Mouse (Mus musculus): ENCODE measurements around the gene Cog7.

The Cog7 gene

DNA sequence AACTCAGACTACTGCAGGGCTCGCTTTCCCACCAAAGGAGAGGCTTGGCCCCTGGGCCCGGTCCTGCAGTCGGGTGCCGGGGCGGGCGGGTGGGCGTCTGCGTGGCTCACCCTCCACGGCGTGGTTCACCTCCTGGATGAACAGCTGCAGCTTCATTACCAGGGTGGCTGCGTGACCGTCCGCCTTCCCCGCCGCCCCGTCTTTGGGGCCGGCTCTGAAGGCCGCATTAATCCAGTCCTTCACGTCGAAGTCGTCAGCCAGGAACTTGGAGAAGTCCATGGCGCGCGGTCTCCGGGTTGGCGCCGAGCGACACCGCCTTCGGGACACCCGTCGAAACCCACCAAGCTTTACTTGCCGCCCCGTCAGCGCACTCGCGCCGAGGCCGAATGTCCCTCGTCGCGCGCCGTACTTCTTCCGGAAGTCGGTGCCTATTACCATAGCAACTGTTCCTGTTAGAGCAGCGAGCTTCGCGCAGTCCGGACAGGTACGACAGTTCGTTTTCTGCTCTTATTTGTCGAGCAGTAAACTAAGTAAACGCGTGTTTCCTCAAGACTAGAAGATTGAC, at the start of gene Cog7:
Cog7 (minus strand) TSS at position 405 of the 565 bp plus-strand sequence.
- DNase-seq = peak; percentile 97

DNA sequence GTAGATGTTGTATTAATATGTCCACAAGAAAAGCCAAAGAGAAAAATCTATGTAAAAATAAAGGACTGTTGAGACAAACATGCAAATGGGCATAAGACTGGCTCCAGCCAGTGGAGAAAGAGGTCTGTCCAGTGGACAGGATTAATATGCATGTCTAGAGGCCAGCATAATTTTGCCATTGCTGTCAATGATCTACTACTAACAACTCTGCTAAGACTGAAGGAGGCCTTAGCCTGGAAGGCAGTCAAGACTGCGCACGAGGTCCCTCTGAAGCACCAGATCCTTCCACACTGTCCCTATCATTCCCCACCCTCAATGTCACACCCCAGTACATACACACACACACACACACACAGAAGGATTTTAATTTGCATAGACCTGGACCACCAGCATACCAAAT, 40.6 kb upstream of the Cog7 start:
- DNase-seq = no peak

DNA sequence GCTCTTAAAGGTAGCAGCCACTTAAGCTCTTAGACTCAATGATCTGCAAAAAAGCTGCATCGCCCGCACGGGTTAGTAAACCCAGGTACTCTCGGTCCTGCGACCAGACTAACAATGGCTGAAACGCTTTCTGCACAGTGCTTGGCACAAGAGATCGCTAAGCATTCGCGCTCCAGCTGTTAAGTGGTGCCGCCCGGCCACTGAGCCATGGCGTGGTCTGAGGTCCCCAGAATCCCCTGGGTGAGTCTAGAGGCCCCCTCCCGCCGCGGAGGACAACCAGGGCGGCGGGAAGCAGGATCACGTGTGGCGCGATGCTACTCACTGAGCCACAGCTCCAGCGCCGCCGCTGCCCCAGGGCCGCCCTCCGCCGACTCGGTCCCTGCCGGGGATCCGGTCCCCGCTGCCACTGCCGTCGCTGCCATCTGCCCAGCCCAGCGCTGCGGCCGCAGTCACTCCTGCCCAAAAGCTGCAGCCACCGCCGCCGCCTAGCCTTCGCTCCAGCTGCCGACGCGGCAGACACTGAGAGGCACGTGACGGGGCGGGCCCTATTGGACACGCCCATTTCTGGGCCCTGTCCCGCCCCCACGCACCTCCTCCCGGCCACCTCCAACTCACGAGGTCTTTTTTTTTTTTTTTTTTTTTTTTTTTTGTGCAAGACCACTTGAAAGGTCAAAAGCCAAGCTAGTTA, 39.3 kb upstream of the Cog7 start, which contains the start of gene Gga2:
Gga2 (minus strand) TSS at position 556 of the 688 bp plus-strand sequence.
- peak; percentile 86 for DNase-seq

- no peak for DNase-seq
These were observed 38.8 kb upstream of the Cog7 start for GRCm38 (mm10) chr7:122020273-122020666.

DNA sequence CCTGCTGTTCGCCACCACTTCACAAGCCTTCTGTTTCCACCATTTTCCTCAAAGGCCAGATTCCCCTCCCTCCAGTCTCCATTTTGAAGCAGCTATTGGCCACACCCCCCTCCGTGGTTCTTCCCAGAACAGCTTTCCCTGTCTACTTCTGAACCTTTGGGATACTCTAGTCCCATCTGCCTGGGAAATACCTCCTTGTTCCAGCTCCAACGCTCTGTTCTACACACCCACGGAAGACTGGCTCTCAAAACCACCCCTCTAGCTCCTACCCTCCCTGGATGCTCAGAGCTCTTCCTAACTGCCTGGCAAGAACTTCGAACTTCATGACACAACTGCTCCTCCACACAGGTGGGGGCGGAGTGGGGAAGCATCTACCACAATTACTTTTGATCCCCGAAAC, 37.5 kb upstream of the Cog7 start:
- peak; percentile 33 for DNase-seq

DNA sequence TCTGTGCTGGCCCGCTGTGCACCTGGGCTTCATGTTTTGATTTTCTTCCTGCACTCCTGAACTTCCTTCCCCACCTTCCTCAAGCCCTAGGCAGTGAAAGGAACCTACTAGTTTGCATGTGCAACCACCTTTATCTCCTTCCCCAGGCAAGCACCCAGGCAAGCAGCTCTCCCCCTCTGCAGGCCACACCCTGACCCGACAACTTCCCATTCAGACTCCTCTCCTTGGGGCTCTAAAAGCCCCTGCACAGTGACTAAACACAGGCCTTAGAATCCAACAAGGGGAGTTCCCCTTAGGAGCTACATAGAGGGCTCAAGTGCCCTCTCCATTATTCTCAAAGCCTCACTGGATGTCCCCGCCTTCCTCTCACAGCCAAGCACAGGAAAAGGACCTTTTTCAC, 36.7 kb upstream of the Cog7 start:
- no peak for DNase-seq

DNA sequence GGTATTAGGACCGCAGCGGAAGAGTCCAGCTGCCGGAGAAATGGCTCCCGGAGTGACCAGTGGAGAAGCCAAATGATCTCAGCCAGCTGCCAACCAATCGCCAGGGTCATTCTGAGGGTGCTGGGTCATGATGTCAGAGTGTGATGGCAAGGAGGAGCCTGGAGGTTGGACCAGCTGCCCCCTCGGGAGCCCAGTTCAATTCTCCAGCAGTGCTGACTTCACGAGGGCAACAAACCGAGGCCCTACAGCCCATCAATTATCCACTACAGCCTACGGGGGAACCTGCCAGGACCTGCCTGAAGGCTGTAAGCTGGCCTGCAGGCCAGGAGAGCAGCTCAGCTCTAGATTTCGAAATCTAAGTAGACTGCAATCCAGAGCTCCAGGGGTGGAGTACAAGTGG, 34.2 kb upstream of the Cog7 start:
- no peak for DNase-seq

DNA sequence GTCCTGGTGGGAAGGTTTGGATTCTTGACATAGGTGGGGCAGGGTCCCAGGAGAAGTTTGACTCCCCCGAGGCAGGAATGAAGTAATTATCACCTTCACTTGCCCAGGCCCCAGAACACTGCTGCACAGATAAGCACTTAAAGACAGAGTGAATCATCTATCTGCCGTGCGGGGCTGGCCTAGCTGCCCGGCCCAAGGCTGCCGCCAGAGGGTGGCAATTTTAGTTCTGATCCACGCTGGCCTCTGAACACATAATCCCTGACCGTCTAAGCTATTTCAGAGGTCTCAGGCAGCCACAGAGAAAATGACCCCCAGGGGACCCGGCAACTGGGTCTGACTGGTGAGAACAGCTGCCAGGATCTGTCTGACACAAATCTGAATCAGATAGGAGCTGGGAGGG, 33.6 kb upstream of the Cog7 start:
- DNase-seq = no peak

- DNase-seq = no peak
These were observed 31.4 kb upstream of the Cog7 start for GRCm38 (mm10) chr7:122012949-122013348.

- no peak for DNase-seq
These were observed 30.9 kb upstream of the Cog7 start for GRCm38 (mm10) chr7:122012370-122012769.

DNA sequence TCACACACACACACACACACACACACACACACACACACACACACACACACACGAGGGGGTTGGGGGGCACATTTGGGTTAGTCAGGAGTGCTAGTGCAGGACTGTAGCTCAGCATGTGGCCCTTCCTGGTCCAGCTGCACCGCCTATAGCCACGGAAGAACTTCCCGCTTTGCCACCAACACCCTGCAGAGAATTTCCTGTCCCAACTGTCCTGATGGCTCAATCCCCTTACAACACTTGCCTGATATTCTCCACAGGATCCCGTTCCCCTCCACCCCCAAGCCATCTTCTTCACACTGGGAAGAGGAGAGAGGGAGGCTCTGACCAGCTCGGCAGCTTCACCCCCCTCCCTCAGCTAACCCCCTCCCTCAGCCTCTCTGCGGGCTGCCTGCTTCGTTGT, 18.9 kb upstream of the Cog7 start:
- DNase-seq = no peak

- DNase-seq = no peak
These were observed 14.4 kb upstream of the Cog7 start for GRCm38 (mm10) chr7:121995961-121996360.

- DNase-seq = peak; percentile 73
These were observed 6.5 kb downstream of the Cog7 start for GRCm38 (mm10) chr7:121975031-121975430.

GRCm38 (mm10) chr7:121971698-121972097, 9.8 kb downstream of the Cog7 start:
- DNase-seq = no peak

GRCm38 (mm10) chr7:121970250-121970649, 11.3 kb downstream of the Cog7 start:
- DNase-seq = no peak

GRCm38 (mm10) chr7:121968816-121969215, 12.7 kb downstream of the Cog7 start:
- DNase-seq = no peak

DNA sequence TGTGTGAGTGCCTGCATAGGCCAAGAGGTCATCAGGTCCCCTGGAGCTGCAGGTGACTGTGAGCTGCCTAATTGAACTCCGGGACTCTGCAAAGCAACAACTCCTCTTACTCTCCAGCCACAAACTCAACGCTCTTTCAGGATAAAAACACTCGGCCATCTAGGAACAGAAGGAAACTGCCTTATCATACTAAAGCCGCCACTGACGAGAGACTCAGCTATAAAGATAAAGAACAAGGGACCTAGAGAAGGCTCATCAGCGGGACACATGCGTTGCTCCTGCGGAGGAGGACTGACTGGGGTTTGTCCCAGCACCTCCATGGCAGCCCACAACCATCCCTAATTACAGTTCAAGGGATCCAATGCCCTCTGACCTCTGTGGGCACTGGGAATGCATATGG, 13.3 kb downstream of the Cog7 start:
- no peak for DNase-seq

DNA sequence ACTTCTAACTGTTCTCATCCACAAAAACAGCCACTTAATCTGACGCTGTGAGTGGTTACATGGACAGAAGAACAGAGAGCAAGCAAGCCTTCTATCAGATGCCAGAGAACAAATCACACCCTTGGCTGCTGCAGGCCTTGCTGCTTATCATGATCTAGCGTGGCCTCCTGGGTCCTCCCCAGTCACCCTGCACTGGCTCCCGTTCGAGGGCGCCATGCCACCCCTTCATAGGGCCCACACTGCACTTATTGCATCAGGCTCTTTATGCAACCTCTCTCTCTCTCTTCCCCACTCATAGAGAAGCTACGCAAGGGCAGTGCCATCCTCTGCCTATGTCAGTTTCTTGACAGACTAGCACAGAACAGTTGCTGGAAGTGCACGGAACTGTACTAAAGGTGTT, 15.3 kb downstream of the Cog7 start:
- DNase-seq = no peak

DNA sequence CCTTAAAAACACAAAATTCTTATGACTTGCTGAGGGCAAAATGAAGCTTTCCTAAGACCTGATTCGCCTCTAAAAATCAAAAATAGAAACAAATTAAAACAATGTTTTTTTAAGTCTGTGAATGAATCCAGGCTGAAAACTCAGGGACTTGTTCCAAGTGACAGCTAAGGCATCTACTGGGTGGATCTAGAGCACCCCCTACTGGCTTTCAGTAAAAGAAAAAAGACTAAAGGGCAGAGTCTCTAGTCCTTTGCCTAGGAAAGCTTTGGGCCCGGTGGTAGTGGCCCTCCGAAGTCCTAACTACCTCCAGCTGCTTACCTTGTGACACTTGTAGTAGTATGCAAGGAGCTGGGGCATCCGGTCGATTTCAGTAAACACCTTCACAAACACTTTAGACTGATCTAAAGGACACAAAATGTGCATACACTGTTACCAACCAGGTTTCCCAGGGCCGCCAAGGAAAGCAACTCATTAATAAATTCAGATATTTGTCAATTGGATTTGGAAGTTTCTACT, 17.6 kb downstream of the Cog7 start:
- DNase-seq = peak; percentile 22

- DNase-seq = no peak
These were observed 18.9 kb downstream of the Cog7 start for GRCm38 (mm10) chr7:121962571-121962959.

- DNase-seq = no peak
These were observed 19.5 kb downstream of the Cog7 start for GRCm38 (mm10) chr7:121961913-121962570.

- no peak for DNase-seq
These were observed 25.7 kb downstream of the Cog7 start for GRCm38 (mm10) chr7:121955802-121956201.

GRCm38 (mm10) chr7:121954891-121955669, 26.4 kb downstream of the Cog7 start:
- DNase-seq = no peak

Data from right cerebral cortex, postnatal 14 days (tissue).